Mouse (Mus musculus) mouse embryonic stem cell (cell line): ENCODE data around the gene Nin.

Experiments used
- in situ Hi-C, 2 experiments: fragments of 300-500 bp; cut with MboI; formaldehyde crosslinking; loops; 1 replicate in 1 of 2; 3 replicates in 1 of 2; pipeline ENCODE4 v1.14.3; 2019 to 2020; ENCODE audit warnings: low sequenced_read_pairs in 2 of 2, low pct_unique_long_range_greater_than_20kb in 1 of 2, mixed read lengths in 1 of 2; ENCODE audit not compliant: unreplicated experiment in 1 of 2

Gene Nin

DNA sequence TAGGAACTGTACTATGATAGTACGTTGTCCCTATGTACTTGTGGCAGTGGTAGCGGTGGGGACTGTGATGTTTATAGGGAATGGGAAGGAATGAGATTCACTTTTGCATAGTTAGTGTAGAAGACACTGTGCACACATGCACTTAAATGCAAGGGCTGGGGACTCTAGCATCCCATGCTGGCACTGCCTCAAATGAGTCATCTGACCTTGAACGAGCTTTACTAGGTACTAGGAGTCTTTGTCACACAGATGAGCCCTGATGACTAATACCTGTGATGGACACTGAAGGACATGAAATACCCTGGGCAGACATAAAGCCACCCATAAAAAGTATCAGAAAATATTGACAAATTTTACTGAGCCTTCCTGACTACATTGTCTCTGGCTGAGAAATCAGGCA is 16.2 kb downstream of the Nin start:
- in situ Hi-C loops = no loop called here

DNA sequence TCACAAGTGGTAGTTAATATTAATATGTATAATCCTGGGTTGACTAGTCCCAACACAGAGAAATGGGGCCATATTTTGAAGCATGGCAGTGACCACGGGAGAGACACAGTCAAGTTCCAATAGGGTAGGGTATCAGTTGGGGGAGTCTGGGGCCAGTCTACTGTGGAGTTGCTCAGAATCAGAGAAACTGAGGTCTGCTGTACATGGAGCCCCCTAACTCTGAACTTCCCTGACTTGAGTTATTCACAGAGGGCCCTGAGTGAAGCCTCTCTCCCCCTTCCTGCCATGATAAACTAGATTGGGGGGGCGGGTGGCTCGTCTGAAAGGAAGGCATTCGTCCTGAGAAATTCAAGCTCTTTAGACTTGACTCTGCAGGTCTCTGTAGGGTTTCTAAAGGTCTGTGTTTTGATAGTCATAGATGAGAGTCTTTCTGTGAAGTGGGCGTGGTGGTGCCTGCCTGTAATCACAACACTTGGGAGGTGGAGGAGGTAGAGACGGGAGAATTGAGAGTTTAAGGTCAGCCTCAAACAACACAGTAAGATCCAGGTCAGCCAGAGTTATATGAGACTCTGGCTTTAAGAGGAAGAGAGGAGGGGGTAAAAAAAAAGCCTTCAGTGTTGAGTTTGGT is 20.1 kb downstream of the Nin start:
- in situ Hi-C loops = no loop called here

DNA sequence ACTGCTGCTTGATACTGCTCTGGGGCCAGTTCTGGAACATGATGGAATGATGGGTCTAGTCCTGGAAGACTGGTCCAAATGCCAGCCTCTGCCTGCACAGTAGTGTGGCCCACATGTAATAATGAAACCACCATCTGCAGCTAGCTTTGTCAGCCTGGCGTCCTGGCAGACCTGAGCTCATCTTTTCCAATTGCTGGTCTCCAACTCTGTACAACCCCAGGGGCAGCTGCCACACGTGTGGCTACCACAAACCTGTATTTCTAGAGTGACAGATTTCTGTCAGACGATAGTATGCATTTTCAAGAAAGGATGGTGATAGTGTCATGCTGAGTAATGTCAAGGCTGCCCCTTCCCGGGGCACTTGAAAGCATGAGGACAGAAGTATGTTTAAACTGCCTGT is 25.2 kb downstream of the Nin start:
- in situ Hi-C loops = no loop called here

DNA sequence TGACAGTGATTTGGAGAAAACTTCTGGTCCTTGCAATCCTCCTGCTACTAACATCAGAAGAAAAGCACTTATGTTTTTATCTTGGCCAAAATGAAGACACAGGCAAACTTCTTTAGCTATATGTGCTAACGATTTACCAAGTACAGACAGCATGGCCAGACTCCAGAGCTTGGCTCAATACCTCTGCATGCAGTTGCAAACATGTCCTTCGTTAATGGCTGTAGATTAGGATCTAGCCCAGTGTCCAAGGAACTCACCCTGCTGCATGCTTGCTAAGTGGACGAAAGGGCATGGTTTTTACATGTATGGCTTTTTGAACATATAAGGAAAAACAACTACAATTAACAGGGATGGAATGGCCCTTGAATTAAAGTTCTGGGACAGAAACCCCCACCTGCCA is 28.2 kb downstream of the Nin start:
- in situ Hi-C loops = no loop called here

DNA sequence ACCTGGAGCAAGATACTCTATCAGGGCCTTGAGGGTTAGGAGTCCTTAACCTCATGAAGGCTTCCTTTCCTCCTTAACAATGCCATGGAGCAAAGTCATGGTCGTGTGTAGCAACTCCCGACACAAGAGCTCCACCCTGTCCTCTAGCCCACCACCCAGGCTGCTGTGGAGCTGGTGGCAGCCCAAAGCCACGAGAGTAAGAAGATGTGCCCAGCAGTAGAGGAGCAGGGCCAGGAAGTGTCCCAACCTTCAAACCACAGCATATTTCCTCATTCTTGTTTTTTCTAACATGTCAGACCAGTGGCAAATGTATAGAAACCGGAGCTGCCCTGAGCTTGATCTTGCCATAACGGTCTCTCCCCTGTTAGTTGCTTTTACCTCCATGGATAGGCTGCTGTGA is 29.3 kb downstream of the Nin start:
- in situ Hi-C loops = no loop called here

DNA sequence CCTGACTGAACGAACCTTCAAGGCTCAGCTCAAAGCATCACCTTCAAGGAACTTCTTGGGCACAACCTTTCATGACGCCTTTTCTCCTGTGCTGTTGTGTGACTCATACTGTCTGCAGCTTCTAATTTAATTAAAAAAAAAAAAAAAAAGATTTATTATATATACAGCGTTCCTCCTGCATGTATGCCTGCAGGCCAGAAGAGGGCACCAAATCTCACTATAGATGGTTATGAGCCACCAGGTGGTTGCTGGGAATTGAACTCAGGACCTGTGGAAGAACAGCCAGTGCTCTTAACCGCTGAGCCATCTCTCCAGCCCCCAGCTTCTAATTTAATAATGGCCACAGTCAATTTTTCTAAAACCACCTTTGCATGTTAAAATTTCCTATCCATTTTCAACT is 29.8 kb downstream of the Nin start:
- in situ Hi-C loops = no loop called here

DNA sequence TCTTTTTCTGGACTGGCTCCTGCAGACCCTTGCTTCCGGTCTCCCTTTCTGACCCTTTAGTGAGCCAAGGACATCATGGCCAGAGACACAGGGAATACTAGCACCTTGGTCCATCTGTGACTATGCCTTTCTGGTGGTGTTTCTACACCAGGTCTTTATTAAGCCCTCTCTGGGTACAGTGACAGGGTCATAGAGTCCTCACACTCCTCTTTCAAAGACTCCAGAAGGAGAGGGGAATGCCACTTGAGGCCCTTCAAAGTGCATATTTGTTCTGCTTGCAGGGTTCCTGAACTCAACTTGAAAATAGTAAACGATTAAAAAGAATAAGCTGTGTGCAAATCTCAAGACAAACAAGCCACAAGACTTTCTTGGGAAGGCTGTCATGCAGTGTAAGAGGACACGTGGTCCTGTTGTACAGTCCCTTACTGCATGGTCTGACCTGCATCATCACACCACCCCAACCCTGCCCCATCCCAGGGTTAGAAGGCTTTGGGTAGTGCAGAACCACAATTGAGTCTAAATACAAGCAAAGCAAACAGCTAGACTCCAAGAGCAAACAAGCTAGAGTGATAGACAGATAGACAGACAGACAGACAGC is 30.5 kb downstream of the Nin start:
- in situ Hi-C loops = no loop called here

DNA sequence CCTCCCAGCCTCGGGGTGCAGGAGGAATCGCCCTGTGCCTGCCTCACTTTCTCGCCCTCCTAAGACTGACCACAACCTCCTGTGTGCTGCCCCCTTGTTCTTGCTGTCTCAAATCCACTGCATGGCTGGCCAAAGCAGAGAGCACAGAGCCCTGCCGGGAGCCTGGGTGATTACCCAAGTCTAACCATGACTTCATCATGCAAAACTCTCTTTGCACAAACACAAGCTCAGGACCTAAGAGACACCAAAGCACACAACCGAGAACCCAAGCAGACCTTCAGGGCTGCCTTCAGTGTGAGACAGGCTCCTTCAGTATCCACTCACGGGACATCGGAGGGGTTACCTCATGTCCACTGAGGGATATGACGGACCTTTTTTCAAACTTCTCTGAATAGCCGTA is 31.0 kb downstream of the Nin start:
- in situ Hi-C loops = no loop called here

DNA sequence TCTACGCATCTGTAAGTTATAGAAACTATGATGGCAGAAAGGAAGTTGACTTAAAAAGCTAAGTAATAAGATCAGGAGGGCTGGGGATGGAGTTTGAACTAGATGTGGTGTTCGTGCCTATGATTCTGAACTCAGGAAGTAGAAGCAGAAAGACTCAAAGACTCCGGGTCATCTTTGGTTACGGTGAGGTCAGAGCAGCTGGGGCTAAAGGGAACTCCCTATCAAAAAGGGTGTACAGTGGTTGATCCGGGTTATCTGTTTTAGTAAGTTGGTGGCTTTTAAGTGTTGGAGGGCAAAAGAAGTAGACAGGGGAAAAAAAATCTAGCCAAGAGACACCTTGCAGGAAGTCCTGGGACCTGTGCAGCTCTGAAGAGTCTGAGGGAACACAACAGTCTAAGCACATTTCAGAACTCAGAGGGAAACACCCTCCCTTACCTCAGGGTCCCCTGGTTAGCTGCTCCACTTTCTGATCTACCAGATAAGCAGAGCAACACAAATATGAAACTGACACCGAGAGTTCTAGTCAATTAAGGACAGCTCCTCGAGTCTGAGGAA is 35.0 kb downstream of the Nin start:
- in situ Hi-C loops = no loop called here

DNA sequence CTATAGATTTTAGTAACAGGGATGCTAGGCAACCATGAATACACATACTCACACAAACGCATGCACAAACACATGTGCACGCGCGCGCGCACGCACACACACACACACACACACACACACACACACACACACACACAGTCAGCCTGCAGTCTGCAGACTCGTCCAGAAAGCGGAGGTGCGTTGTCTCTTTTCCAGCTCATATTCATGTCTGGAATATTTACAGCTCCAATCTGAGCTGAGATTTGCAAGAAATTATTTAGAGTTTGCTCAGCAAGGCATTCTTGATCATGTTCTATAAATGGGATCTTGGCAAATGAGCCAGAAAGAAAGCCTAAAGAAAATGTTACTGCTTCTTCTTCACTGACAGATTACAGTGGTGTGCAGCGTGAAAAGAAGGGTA is 37.0 kb downstream of the Nin start:
- in situ Hi-C loops = no loop called here

DNA sequence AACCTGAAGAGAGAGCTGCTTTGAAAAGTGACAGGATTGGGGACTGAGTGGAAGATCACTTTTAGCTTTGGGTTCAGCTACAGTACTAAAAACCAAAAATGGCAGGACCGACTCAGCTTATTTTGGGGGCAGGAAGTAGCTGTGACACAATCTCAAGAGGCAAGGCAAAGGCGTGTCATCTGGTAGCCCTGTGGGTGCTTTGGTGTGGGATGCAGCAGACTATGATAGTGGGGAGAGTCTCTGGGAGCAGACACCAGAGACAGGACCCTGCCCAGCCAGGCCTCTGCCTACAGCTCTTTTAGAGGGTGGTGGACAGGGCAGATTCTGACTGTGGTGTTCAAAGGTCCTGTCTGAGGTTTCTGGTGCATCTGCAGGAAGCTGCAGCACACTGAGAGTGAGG is 38.5 kb downstream of the Nin start:
- in situ Hi-C loops = no loop called here

DNA sequence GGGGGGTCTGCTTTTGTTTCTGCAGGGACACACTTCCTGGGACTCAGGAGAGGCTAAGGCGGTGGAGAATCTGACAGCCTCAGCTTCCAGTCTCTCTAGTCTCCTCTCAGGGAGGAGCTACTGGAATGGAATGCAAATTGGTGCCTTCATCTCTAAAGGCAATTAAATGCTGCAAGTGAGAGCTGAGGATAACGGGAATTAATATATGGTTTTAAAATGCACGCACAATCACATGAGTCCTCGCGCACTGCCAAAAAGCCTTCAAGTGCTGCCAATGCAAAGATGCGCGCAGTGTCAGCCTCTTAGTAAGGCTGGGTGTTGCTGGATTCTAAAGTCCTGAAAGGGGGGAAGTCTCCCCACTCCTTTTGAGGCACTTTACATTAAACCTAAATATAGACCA is 42.6 kb downstream of the Nin start:
- in situ Hi-C loops = no loop called here

DNA sequence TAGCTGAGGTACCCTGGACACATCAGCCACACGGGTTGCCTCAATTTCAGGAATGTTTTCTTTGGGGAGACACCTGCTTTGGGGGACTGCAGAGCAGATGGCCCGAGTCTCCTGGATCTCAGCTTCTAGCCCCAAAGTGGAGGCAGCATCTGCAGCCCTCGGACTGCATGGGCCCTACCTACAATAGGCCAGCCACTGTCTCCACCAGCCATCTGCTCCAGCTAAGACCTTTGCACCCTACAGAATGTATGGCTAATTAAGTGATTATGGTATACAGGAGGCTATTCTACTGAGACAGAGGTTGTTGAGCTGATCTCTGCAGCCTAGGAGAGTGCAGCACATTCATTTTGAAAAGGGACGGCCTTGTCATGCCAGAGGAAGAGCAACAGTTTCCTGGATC is 43.2 kb downstream of the Nin start:
- in situ Hi-C loops = no loop called here

DNA sequence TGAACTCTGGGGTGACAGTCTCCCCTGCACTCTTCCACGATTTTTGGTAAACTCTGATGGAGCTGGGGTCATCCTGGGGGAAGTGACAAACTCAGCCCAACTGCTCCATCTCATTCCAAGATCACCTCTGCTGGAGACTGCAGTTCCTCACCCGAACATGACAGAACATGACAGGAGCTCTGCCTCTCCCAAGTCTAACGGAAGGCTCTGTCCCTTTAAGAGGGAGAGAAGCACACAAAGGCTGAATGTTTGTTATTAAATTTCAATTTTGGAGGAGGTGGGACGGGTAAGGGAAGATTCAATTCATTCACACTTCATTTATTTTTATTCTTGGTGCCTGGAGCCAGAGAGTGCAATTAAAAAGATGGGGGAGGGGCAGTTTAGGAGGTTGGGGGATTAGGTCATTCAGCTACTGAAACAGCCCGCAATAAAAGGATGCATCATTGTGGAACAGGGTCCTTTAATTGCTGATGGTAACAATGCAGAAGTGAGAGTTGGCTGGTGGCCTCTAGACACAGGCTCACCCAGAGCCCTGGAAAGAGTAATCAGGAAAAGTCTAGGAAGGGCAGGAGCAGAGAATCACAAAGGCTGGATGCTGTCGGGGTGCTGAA is 44.8 kb downstream of the Nin start:
- in situ Hi-C loops = no loop called here

DNA sequence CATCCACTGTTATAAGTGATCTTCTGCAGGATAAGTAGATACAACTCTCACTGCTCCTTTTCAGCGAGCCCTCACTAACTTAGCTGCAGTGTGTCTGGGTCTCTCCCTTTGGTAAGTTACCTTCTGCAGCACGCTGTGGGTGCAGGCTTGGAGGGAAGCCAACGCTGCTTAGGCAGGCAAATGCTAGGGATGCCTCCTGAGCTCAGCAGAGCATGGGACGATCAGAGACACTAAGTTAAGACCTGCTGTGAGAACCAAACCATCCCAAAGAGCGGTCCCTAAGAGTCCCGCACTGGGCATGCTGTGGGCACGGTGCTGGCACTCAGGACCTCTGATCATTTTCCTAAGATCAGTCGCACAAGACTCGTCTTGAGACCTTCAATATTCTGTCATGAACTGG is 45.7 kb downstream of the Nin start:
- in situ Hi-C loops = no loop called here

DNA sequence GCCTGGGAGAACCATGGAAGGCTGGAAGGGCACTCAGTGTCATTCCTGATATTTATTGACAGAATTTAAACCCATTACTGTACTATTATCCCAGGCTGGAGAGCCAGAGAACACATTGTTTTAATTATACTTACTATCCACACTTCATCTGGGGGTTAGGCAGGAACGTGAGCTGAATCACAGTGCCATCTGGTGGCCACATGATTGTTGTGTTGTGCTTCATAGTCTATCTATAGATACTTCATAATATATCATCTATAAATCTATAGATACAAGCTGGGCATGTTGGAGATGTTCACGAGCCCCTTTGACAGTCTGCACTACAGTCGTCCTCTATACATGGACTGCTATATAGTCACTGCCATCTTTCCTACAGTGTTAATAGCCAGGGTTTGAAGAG is 51.4 kb downstream of the Nin start:
- in situ Hi-C loops = no loop called here

DNA sequence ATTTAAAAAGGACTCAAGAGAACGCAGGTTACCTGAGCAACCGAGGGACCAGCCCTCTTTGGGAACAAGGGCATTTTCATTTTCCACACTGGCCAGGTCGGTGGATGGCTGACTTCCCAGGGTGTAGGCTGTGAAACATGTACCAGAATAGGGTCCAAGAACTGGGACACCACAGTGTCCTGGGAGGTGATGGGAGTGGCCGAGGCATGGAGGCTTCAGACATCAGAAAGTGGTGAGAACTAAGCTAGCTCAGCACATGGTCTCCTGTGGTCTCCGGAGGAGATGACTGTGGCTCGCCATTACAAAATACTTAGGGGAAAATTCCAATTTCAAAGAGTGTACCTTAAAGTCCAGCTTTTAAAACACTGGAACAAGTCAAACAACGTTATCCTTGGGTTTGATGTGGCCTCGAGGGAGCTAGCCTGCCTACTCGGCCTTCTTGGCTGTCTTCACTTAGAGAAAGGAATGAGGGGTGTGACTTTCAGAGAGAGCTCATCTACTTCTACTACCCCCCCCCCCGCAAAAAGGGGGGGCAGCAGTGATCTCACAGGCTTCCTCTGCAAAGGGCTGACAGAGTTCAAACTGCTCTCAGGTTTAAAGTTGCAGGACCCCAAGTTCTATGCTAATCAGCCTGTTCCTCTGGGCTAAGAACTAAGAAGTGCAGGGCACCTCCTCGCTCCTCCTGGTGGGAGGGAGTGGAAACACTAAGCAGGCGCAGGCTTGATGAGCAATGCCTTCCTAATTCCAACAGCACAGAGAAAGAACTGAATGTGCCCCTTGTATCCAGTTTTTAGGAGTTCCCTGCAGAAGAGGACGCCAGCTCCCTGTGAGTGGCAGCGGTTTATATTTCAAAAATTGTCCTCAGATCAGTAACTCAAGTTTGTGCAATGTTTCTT is 54.3 kb downstream of the Nin start:
- in situ Hi-C loops = no loop called here

DNA sequence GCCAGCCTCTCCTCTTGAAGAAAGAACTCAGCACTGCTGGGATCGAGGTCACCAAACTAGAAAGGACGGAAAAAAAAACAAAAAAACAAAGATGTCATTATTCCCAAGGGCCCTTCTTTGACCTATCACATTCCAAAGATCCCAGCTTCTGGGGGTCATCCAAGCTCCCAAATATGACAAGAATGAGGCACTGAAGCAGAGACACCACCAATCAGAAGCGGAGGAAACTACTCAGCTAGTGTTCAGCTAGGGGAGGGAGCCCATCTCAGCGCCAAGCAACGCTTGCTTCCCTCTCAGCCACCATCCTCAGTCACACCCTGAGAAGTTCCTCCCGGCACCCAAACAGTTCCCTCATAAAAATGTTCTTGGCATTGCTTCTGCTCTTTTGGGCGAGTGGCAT is 62.8 kb downstream of the Nin start:
- in situ Hi-C loops = no loop called here

DNA sequence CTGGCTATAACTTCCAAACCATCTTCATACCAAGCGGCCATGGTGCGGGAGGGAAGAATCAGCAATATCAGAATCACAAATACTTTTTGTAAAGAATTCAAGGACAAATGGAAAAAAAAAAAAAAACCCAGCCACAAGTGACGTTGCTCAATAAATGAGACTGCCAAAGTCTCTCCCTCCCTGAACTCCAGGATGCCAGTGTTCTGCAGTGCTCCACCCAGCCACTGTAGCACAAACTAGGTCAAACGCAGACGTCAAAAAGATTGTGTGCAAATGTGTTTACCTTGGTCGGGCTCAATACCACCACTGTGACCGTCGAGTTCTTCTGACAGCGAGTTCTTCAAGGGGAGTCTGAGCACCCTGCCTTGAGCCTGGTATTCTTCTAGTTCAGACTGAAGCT is 64.8 kb downstream of the Nin start:
- in situ Hi-C loops = no loop called here
